Mouse (Mus musculus) stomach, adult 2 months (tissue): ENCODE data around the gene Gm21760. TPM values are rescaled to one million over a fixed set of nuclear protein-coding genes. Genes with fewer than 3 reads are reported as not detected.

Experiments
- polyA plus RNA-seq: library from polyadenylated mRNA; depleted of rRNA; stranded (reverse); fragments of >200 nt; gene quantifications from 2 replicates; pipeline ENCODE4 v1.2.3, GENCODE M21; 2012; rRNA removed

Gene Gm21760
- polyA plus RNA-seq: not detected in 2 replicates

DNA sequence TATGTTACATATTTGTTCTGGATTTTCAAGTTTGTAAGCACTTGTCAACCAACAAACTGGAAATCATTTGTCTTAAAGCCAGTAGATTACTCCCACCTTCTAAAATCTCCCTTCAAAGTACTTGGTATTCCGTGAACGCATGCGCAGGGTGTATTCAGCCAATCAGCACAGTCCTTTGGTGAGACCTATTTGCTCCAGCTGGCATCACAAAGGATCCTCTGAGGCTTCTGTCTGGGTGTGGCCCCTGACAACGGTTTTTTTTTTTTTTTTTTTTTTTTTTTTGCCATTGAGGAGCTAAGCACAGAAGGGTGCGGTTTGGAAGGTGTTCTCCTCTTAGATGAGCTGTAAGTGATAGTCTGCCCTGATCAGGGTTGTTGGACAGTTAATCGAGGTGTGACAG, at the start of gene Gm21760:
Gm21760 (plus strand) TSS at position 301 of the 400 bp plus-strand sequence.

